Mouse (Mus musculus) small intestine, adult 2 months (tissue): ENCODE data around the gene Ttc4.

Experiments used
- CTCF ChIP-seq: fragments of 200-500 bp; IDR thresholded peaks from 2 replicates; pipeline ENCODE4 v1.5.1; 2012; ENCODE audit warnings: low read depth, mild to moderate bottlenecking, control low read depth, inconsistent platforms, low read length, moderate library complexity, mixed read lengths; ENCODE audit not compliant: insufficient replicate concordance, insufficient read length; ENCODE audit errors: extremely low read depth
- POLR2A ChIP-seq: fragments of 200-500 bp; IDR thresholded peaks from 2 replicates; pipeline ENCODE4 v1.6.1; 2012; ENCODE audit warnings: low read depth, mild to moderate bottlenecking, control low read depth, inconsistent platforms, low read length, moderate library complexity

DNA sequence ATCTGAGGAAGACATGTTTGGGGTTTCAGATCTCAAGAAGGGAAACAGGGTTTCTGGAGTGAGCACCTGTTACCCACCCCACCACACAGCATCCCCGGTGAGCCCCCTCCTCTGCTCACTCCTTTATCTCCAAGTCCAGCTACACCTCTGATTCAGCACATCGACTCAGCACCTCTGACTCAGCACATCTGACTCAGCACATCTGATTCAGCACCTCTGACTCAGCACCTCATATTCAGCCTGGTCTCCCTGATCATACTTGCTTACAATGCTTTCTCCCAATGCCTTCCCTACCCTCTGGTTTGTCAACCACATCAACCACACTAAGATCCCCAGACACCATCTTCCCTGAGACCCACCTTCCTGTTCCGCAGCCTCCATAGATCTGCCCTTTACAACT lies 65.2 kb downstream of the Ttc4 start:
- TF ChIP-seq CTCF, result no peak
- TF ChIP-seq POLR2A, result no peak
